Mouse (Mus musculus) MEL (cell line): ENCODE measurements around the gene Endou. TPM values are rescaled to one million over a fixed set of nuclear protein-coding genes. Genes with fewer than 3 reads are reported as not detected.

ENCODE experiments used
- DNase-seq: peaks from one replicate; pipeline ENCODE4 v3.0.0; 2011; ENCODE audit warnings: low read depth, low spot score
- H3K27ac ChIP-seq: 2 replicates; pipeline ENCODE4 v1.5.1; 2012; ENCODE audit warnings: low read depth, mild to moderate bottlenecking, control low read depth, low read length, moderate library complexity; ENCODE audit not compliant: control insufficient read depth
- H3K27me3 ChIP-seq, 2 experiments: fragments of 150-350 bp in 1 of 2; sonication (generic) in 1 of 2; 2 replicates each; pipeline ENCODE4 v1.6.1; 2012; ENCODE audit warnings: low read length in 2 of 2, mild to moderate bottlenecking in 2 of 2, improper control_type of control experiment in 1 of 2, moderate library complexity in 1 of 2; ENCODE audit not compliant: insufficient read depth in 2 of 2, control insufficient read depth in 1 of 2
- H3K36me3 ChIP-seq, 2 experiments: 2 replicates each; pipeline ENCODE4 v1.6.1; 2012 to 2014; ENCODE audit warnings: low read length in 2 of 2, improper control_type of control experiment in 1 of 2, inconsistent platforms in 1 of 2, mild to moderate bottlenecking in 1 of 2; ENCODE audit not compliant: insufficient read depth in 2 of 2, control insufficient read depth in 1 of 2
- H3K4me1 ChIP-seq, 2 experiments: fragments of 150-350 bp in 1 of 2; sonication (generic) in 1 of 2; 2 replicates each; pipeline ENCODE4 v1.6.1; 2012; ENCODE audit warnings: low read length in 2 of 2, improper control_type of control experiment in 1 of 2, mild to moderate bottlenecking in 1 of 2; ENCODE audit not compliant: insufficient read depth in 2 of 2, control insufficient read depth in 1 of 2
- H3K4me3 ChIP-seq, 2 experiments: fragments of 150-350 bp in 1 of 2; sonication (generic) in 1 of 2; 2 replicates each; pipeline ENCODE4 v1.5.1; 2012; ENCODE audit warnings: low read depth in 2 of 2, low read length in 2 of 2, mild to moderate bottlenecking in 2 of 2, moderate library complexity in 2 of 2, control low read depth in 1 of 2, improper control_type of control experiment in 1 of 2; ENCODE audit not compliant: control insufficient read depth in 1 of 2, insufficient read depth in 1 of 2
- H3K79me2 ChIP-seq: 2 replicates; pipeline ENCODE4 v1.6.1; 2012; ENCODE audit warnings: mild to moderate bottlenecking, low read length, moderate library complexity; ENCODE audit not compliant: control insufficient read depth, poor library complexity, insufficient read depth
- H3K9ac ChIP-seq: 2 replicates; pipeline ENCODE4 v1.6.1; 2012; ENCODE audit warnings: low read depth, mild to moderate bottlenecking, control low read depth, low read length, moderate library complexity; ENCODE audit not compliant: control insufficient read depth, poor library complexity, severe bottlenecking
- H3K9me3 ChIP-seq: fragments of 150-350 bp; sonication (generic); replicated peaks from 2 replicates; pipeline ENCODE4 v1.6.1; 2012; ENCODE audit warnings: mild to moderate bottlenecking, low read length, improper control_type of control experiment, moderate library complexity; ENCODE audit not compliant: insufficient read depth
- BHLHE40 ChIP-seq: IDR thresholded peaks from 2 replicates; pipeline ENCODE4 v1.6.1; 2012; ENCODE audit warnings: low read depth, mild to moderate bottlenecking, inconsistent platforms, low read length, improper control_type of control experiment, borderline replicate concordance
- CHD1 ChIP-seq: IDR thresholded peaks from 2 replicates; pipeline ENCODE4 v1.6.1; 2012; ENCODE audit warnings: low read depth, mild to moderate bottlenecking, inconsistent platforms, low read length, improper control_type of control experiment
- CHD2 ChIP-seq: IDR thresholded peaks from 2 replicates; pipeline ENCODE4 v1.6.1; 2011; ENCODE audit warnings: low read length, improper control_type of control experiment
- CTCF ChIP-seq, 3 experiments: IDR thresholded peaks in 2 of 3; conservative IDR thresholded peaks in 1 of 3; 2 replicates each; pipeline ENCODE4 v1.5.1; 2011 to 2012; ENCODE audit warnings: low read length in 3 of 3, low read depth in 2 of 3, mild to moderate bottlenecking in 2 of 3, improper control_type of control experiment in 1 of 3, inconsistent platforms in 1 of 3, mixed read lengths in 1 of 3, moderate library complexity in 1 of 3; ENCODE audit not compliant: control insufficient read depth in 1 of 3, insufficient read depth in 1 of 3, poor library complexity in 1 of 3, severe bottlenecking in 1 of 3
- E2F4 ChIP-seq: IDR thresholded peaks from 2 replicates; pipeline ENCODE4 v1.6.1; 2011; ENCODE audit warnings: low read depth, low read length, improper control_type of control experiment, borderline replicate concordance
- EP300 ChIP-seq, 2 experiments: IDR thresholded peaks; 2 replicates each; pipeline ENCODE4 v1.6.1; 2011; ENCODE audit warnings: improper control_type of control experiment in 2 of 2, low read length in 2 of 2, low read depth in 1 of 2, mild to moderate bottlenecking in 1 of 2
- ETS1 ChIP-seq: IDR thresholded peaks from 2 replicates; pipeline ENCODE4 v1.6.1; 2012; ENCODE audit warnings: low read depth, mild to moderate bottlenecking, inconsistent platforms, low read length, improper control_type of control experiment, moderate library complexity
- GABPA ChIP-seq: IDR thresholded peaks from 2 replicates; pipeline ENCODE4 v1.6.1; 2012; ENCODE audit warnings: low read depth, mild to moderate bottlenecking, inconsistent platforms, low read length, improper control_type of control experiment, moderate library complexity
- GATA1 ChIP-seq: IDR thresholded peaks from 2 replicates; pipeline ENCODE4 v1.6.1; 2011; ENCODE audit warnings: low read depth, low read length, improper control_type of control experiment
- KAT2A ChIP-seq: conservative IDR thresholded peaks from 2 replicates; pipeline ENCODE4 v1.6.1; 2012; ENCODE audit warnings: low read depth, low read length, improper control_type of control experiment, inconsistent platforms
- MAZ ChIP-seq: IDR thresholded peaks from 2 replicates; pipeline ENCODE4 v1.6.1; 2012; ENCODE audit warnings: low read depth, mild to moderate bottlenecking, inconsistent platforms, low read length, improper control_type of control experiment
- MXI1 ChIP-seq: IDR thresholded peaks from 2 replicates; pipeline ENCODE4 v1.6.1; 2011; ENCODE audit warnings: mild to moderate bottlenecking, low read depth, low read length, improper control_type of control experiment
- MYB ChIP-seq: IDR thresholded peaks from 2 replicates; pipeline ENCODE4 v1.6.1; 2011; ENCODE audit warnings: mild to moderate bottlenecking, low read depth, low read length, improper control_type of control experiment
- MYC ChIP-seq: IDR thresholded peaks from 2 replicates; pipeline ENCODE4 v1.6.1; 2011; ENCODE audit warnings: low read depth, mild to moderate bottlenecking, low read length, improper control_type of control experiment, moderate library complexity
- NELFE ChIP-seq: IDR thresholded peaks from 2 replicates; pipeline ENCODE4 v1.6.1; 2011; ENCODE audit warnings: low read depth, low read length, improper control_type of control experiment
- POLR2A ChIP-seq, 2 experiments: IDR thresholded peaks; 2 replicates each; pipeline ENCODE4 v1.6.1; 2011 to 2012; ENCODE audit warnings: low read length in 2 of 2, mild to moderate bottlenecking in 2 of 2, control low read depth in 1 of 2, improper control_type of control experiment in 1 of 2, low read depth in 1 of 2, moderate library complexity in 1 of 2; ENCODE audit not compliant: control insufficient read depth in 1 of 2, insufficient read depth in 1 of 2, poor library complexity in 1 of 2
- POLR2AphosphoS2 ChIP-seq: IDR thresholded peaks from 2 replicates; pipeline ENCODE4 v1.6.1; 2011; ENCODE audit warnings: low read length, improper control_type of control experiment
- RAD21 ChIP-seq: IDR thresholded peaks from 2 replicates; pipeline ENCODE4 v1.6.1; 2011; ENCODE audit warnings: mild to moderate bottlenecking, low read depth, low read length, improper control_type of control experiment
- RCOR1 ChIP-seq: IDR thresholded peaks from 2 replicates; pipeline ENCODE4 v1.6.1; 2012; ENCODE audit warnings: low read depth, mild to moderate bottlenecking, inconsistent platforms, low read length, improper control_type of control experiment
- SIN3A ChIP-seq: IDR thresholded peaks from 2 replicates; pipeline ENCODE4 v1.6.1; 2012; ENCODE audit warnings: low read length, improper control_type of control experiment, inconsistent platforms
- SMC3 ChIP-seq: IDR thresholded peaks from 2 replicates; pipeline ENCODE4 v1.6.1; 2011; ENCODE audit warnings: low read depth, low read length, improper control_type of control experiment
- TAL1 ChIP-seq: IDR thresholded peaks from 2 replicates; pipeline ENCODE4 v1.6.1; 2012; ENCODE audit warnings: mild to moderate bottlenecking, inconsistent platforms, low read length, moderate library complexity, mixed read lengths
- TCF12 ChIP-seq: IDR thresholded peaks from 2 replicates; pipeline ENCODE4 v1.6.1; 2014; ENCODE audit warnings: low read depth, mild to moderate bottlenecking, inconsistent platforms, low read length, improper control_type of control experiment, moderate library complexity
- UBTF ChIP-seq: IDR thresholded peaks from 2 replicates; pipeline ENCODE4 v1.6.1; 2012; ENCODE audit warnings: low read depth, mild to moderate bottlenecking, inconsistent platforms, low read length, improper control_type of control experiment, moderate library complexity, borderline replicate concordance; ENCODE audit not compliant: insufficient read depth
- ZMIZ1 ChIP-seq: IDR thresholded peaks from 2 replicates; pipeline ENCODE4 v1.6.1; 2012; ENCODE audit warnings: low read depth, mild to moderate bottlenecking, inconsistent platforms, low read length, improper control_type of control experiment, moderate library complexity
- ZNF384 ChIP-seq: IDR thresholded peaks from 2 replicates; pipeline ENCODE4 v1.6.1; 2012; ENCODE audit warnings: low read depth, mild to moderate bottlenecking, inconsistent platforms, low read length, improper control_type of control experiment
- polyA plus RNA-seq, 2 experiments: library from polyadenylated mRNA; stranded (reverse) in 1 of 2; unstranded in 1 of 2; fragments of >175 nt in 1 of 2; fragments of >200 nt in 1 of 2; gene quantifications; 2 replicates each; pipeline versions ENCODE4 v1.2.1 to v1.2.4; 2012; ENCODE audit warnings: low replicate concordance in 2 of 2, low read depth in 1 of 2; ENCODE audit not compliant: insufficient read length in 2 of 2, insufficient read depth in 1 of 2, missing spikeins in 1 of 2
- total RNA-seq: library from RNA; depleted of rRNA; stranded (reverse); fragments of 300-350 nt; gene quantifications from 2 replicates; pipeline ENCODE4 v1.2.3, GENCODE M21; 2012

Gene Endou
- total and polyA plus RNA-seq, 3 experiments: 0.08 to 0.10 TPM; not detected in 1

GRCm38 (mm10) chr15:97746278-97746677 is 15.1 kb upstream of the Endou start:
- TF ChIP-seq GATA1 (0 out of 2 replicates have a peak, but pooled peaks have one; percentile 51), BHLHE40 (peak; percentile 58; the same call in 1 of the 2 replicates), ZNF384 (peak; percentile 98), MYC (peak; percentile 83; the same call in 1 of the 2 replicates), TCF12 (no peak), RCOR1 (peak; percentile 41; the same call in 1 of the 2 replicates), E2F4 (no peak), ETS1 (peak; percentile 57), CHD1 (peak; percentile 65; the same call in 1 of the 2 replicates)
- Histone ChIP-seq H3K4me1 (peaks cover 9 to 63% of the 10 kb centered on the region in 2 experiments), H3K9ac (peak overlapping the region; percentile 71), H3K27me3 (no peaks in the 10 kb centered on the region), H3K27ac (peak overlapping the region; percentile 82), H3K9me3 (no peaks in the 10 kb centered on the region), H3K4me3 (peak overlapping the region; percentile 3 to 45), H3K36me3 (peaks cover 0 to 38% of the 10 kb centered on the region in 2 experiments; a peak in 2 of 4 replicates), H3K79me2 (no peaks in the 10 kb centered on the region; the same call in 1 of the 2 replicates)
- no peak for DNase-seq

DNA sequence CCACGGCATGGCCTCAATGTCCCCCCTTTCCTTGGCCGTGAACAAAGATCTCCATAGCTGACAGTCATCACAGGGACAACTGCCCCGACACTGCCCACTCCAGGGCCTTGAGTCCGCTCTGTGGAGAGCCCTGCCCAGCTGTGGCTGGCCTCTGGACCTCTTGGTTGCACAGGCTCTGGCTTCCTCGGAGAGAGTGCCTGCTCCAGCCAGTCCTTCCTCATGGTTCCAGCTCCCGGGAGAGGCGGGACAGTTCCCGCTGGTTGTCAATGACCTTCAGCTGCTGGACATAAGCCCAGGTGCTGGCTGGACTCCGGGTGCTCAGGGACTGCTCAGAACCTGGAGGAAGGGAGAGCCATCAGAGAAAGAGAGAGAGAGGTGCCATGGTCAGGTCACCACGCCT is 14.2 kb upstream of the Endou start:
- Histone ChIP-seq H3K9ac (peak overlapping the region; percentile 71), H3K36me3 (peaks cover 0 to 34% of the 10 kb centered on the region in 2 experiments; a peak in 2 of 4 replicates), H3K27me3 (no peaks in the 10 kb centered on the region), H3K79me2 (no peaks in the 10 kb centered on the region; the same call in 1 of the 2 replicates), H3K9me3 (no peaks in the 10 kb centered on the region), H3K4me3 (peak overlapping the region; percentile 21 to 46), H3K4me1 (peaks cover 9 to 56% of the 10 kb centered on the region in 2 experiments), H3K27ac (peak overlapping the region; percentile 82)
- TF ChIP-seq SIN3A: no peak; the same call in 1 of the 2 replicates
- TF ChIP-seq NELFE: 0 out of 2 replicates have a peak, but pooled peaks have one; percentile 30
- TF ChIP-seq ZMIZ1: no peak
- TF ChIP-seq MXI1: no peak; the same call in 1 of the 2 replicates
- TF ChIP-seq POLR2A (IDR thresholded peaks at IDR 0.05; ENCODE audit: control insufficient read depth in 1 of 2, insufficient read depth in 1 of 2, low read depth in 1 of 2, low read length in 2 of 2, poor library complexity in 1 of 2): peak; percentile 29 to 50; a peak in 2 of 4 replicates
- no peak for DNase-seq

DNA sequence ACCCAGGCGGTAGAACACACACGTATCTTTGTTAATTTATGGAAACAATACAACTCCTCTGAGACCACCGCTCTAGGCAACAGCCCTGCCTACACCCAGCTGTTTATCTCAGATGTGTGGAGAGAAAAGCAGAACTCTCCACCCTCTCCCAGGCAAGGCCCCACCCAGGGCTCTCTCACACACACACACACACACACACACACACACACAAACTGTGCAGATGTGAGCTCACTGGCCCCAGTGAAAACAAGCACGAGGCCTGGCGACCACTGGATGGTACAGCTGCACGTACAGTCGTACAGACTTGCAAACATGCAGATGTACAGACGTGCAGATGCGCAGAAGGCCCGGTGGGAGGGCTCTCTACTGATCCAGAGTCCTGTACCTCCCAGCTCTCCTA is 13.8 kb upstream of the Endou start:
- peak overlapping the region; percentile 71 for H3K9ac ChIP-seq
- H3K4me3 ChIP-seq: peak overlapping the region; percentile 21 to 46
- peak; percentile 96 for DNase-seq
- peak overlapping the region; percentile 82 for H3K27ac ChIP-seq
- H3K27me3 ChIP-seq: no peaks in the 10 kb centered on the region
- peaks cover 9 to 52% of the 10 kb centered on the region in 2 experiments for H3K4me1 ChIP-seq
- peaks cover 0 to 34% of the 10 kb centered on the region in 2 experiments; a peak in 2 of 4 replicates for H3K36me3 ChIP-seq
- no peaks in the 10 kb centered on the region; the same call in 1 of the 2 replicates for H3K79me2 ChIP-seq
- H3K9me3 ChIP-seq: no peaks in the 10 kb centered on the region
- TF ChIP-seq CHD2 (no peak), SIN3A (peak; percentile 93), CTCF (IDR thresholded peaks at IDR 0.05 in 2 of 3, conservative IDR thresholded peaks at IDR 0.05 in 1 of 3; ENCODE audit: control insufficient read depth in 1 of 3, insufficient read depth in 1 of 3, low read depth in 2 of 3, low read length in 3 of 3, poor library complexity in 1 of 3, severe bottlenecking in 1 of 3) (no peak), SMC3 (no peak), KAT2A (no peak), GABPA (no peak), RCOR1 (peak; percentile 10; the same call in 1 of the 2 replicates), UBTF (no peak), E2F4 (no peak), MAZ (peak; percentile 98; the same call in 1 of the 2 replicates), TAL1 (peak; percentile 88), POLR2AphosphoS2 (no peak), MYB (no peak), GATA1 (peak; percentile 76), EP300 (IDR thresholded peaks at IDR 0.05; ENCODE audit: low read depth in 1 of 2, low read length in 2 of 2) (peak; percentile 81 to 82), RAD21 (no peak), NELFE (no peak; the same call in none of the 2 replicates)
